Mouse (Mus musculus): ENCODE data around the gene Uba2.
"Not testable (repeated sequence)": the region's sequence is repeated elsewhere in the genome, so short reads cannot be mapped to it uniquely, and the experiment has no call there.

DNA sequence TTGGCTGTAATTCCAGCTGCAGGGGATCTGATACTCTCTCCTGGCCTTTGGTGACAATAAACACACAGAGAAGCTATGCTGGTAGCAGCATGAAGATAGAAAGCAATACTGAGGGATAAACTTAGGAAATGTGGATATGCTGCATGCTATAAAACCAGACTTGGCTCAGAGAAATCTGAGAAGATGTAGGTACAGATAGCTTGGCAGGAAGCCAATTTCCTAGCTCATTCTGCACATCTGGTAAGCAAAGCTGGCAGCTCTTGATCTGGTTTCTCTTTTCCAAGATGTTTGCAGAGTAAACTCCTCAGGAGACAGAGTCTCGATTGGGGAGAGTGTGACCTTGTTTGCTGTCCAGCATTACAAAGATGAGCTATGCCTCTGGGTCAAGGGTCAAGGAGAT lies 48.8 kb downstream of the Uba2 start:
- TF ChIP-seq CTCF (IDR thresholded peaks at IDR 0.05; ENCODE audit: low read depth); EP300 (optimal IDR thresholded peaks at IDR 0.05): not testable (repeated sequence)

Measured in stomach, postnatal 0 days (tissue).